Mouse (Mus musculus) small intestine, adult 2 months (tissue): Measurements from ENCODE around the gene Sema5a.

Source experiments
- CTCF ChIP-seq: fragments of 200-500 bp; IDR thresholded peaks from 2 replicates; pipeline ENCODE4 v1.5.1; 2012; ENCODE audit warnings: low read depth, mild to moderate bottlenecking, control low read depth, inconsistent platforms, low read length, moderate library complexity, mixed read lengths; ENCODE audit not compliant: insufficient replicate concordance, insufficient read length; ENCODE audit errors: extremely low read depth
- POLR2A ChIP-seq: fragments of 200-500 bp; IDR thresholded peaks from 2 replicates; pipeline ENCODE4 v1.6.1; 2012; ENCODE audit warnings: low read depth, mild to moderate bottlenecking, control low read depth, inconsistent platforms, low read length, moderate library complexity

- no peak for TF ChIP-seq POLR2A
- no peak for TF ChIP-seq CTCF
Measured at GRCm38 (mm10) chr15:32291000-32291399, 46.4 kb downstream of the Sema5a start.
